In genomic region chr15:96365351-96365750, GRCm38 (mm10) we compare ENCODE assay signal across 18 mouse cellular contexts.
"Had no signal": no experiment of that assay in that cellular context is flagged by ENCODE, and none has a peak within 500 bp of the region (broad histone marks: within the 10 kb centered on the region; RNA-seq: fewer than 3 reads in every experiment).

No protein-coding gene starts in this region.

- DNase-seq: liver, postnatal 0 days; lung, adult 2 months; lung, postnatal 14 days; lung, postnatal 36 days; midbrain, embryonic 14.5 days; right cerebral cortex, postnatal 14 days; thymus, adult 2 months; thymus, postnatal 25 days had no signal

- ATAC-seq: liver, postnatal 0 days; lung, postnatal 0 days; midbrain, embryonic 16.5 days had no signal

- H3K9me3 ChIP-seq: lung, embryonic 15.5 days; megakaryocyte, embryonic 14.5 days; midbrain, embryonic 12.5 days; neural tube, embryonic 13.5 days; stomach, embryonic 15.5 days had no signal

- H3K27me3 ChIP-seq: lung, embryonic 15.5 days; megakaryocyte, embryonic 14.5 days; midbrain, embryonic 12.5 days; neural tube, embryonic 13.5 days; stomach, embryonic 15.5 days had no signal

- H3K4me1 ChIP-seq: megakaryocyte, embryonic 14.5 days; midbrain, embryonic 12.5 days; neural tube, embryonic 13.5 days; stomach, embryonic 15.5 days had no signal

- H3K27ac ChIP-seq: lung, embryonic 15.5 days; macrophage; midbrain, embryonic 12.5 days; neural tube, embryonic 13.5 days; stomach, embryonic 15.5 days; stomach, postnatal 0 days had no signal

- H3K9ac ChIP-seq: liver, postnatal 0 days; lung, embryonic 15.5 days; midbrain, embryonic 12.5 days; neural tube, embryonic 13.5 days; stomach, embryonic 15.5 days had no signal

- H3K4me2 ChIP-seq: lung, embryonic 15.5 days; midbrain, embryonic 12.5 days; neural tube, embryonic 13.5 days; stomach, embryonic 15.5 days had no signal

- H3K4me3 ChIP-seq: lung, embryonic 15.5 days; megakaryocyte, embryonic 14.5 days; midbrain, embryonic 12.5 days; myocyte; neural tube, embryonic 13.5 days; stomach, embryonic 15.5 days had no signal
